Mouse (Mus musculus) T-helper 2 cell (primary cell): ENCODE results near the gene Erich4.
"Not testable (repeated sequence)": the region's sequence is repeated elsewhere in the genome, so short reads cannot be mapped to it uniquely, and the experiment has no call there.

ENCODE experiments used
- in situ Hi-C: fragments of 300-600 bp; cut with MboI, MseI; formaldehyde crosslinking; loops from one replicate; pipeline ENCODE4 v1.15.1; 2025; ENCODE audit warnings: high pct_unique_total_duplicates

Erich4 gene

GRCm38 (mm10) chr7:25582301-25582810, 33.3 kb downstream of the Erich4 start:
- in situ Hi-C loops = no loop called here

GRCm38 (mm10) chr7:25579441-25579840, 36.3 kb downstream of the Erich4 start:
- in situ Hi-C loops = loop anchor here (5.0 kb wide), 1 partner anchor 742 kb away; no protein-coding TSS in a partner anchor

GRCm38 (mm10) chr7:25576793-25577437, 38.8 kb downstream of the Erich4 start:
- in situ Hi-C loops = loop anchor here (5.0 kb wide), 1 partner anchor 740 kb away; no protein-coding TSS in a partner anchor

- in situ Hi-C loops = loop anchor here (5.0 kb wide), 1 partner anchor 739 kb away; no protein-coding TSS in a partner anchor
Measured at GRCm38 (mm10) chr7:25576308-25576707, 39.4 kb downstream of the Erich4 start.

GRCm38 (mm10) chr7:25575870-25576269, 39.8 kb downstream of the Erich4 start:
- in situ Hi-C loops = loop anchor here (5.0 kb wide), 1 partner anchor 739 kb away; no protein-coding TSS in a partner anchor

GRCm38 (mm10) chr7:25575105-25575504, 40.6 kb downstream of the Erich4 start:
- in situ Hi-C loops = loop anchor here (5.0 kb wide), 1 partner anchor 738 kb away; no protein-coding TSS in a partner anchor

- in situ Hi-C loops = not testable (repeated sequence)
Measured at GRCm38 (mm10) chr7:25573806-25574205, 41.9 kb downstream of the Erich4 start.

- in situ Hi-C loops = loop anchor here (10.0 kb wide), 1 partner anchor 234 kb away; no protein-coding TSS in a partner anchor
Measured at GRCm38 (mm10) chr7:25568721-25569120, 47.0 kb downstream of the Erich4 start.
